Mouse (Mus musculus): ENCODE measurements around the gene Cacna2d1. TPM values are rescaled to one million over a fixed set of nuclear protein-coding genes. Genes with fewer than 3 reads are reported as not detected.
A peak's percentile ranks its signal among the peaks of the same experiment; 100 is the strongest.

Gene Cacna2d1
- polyA plus RNA-seq, 1 experiment from 2014 or later = 38.6 TPM

GRCm38 (mm10) chr5:16309168-16310006, 374.9 kb downstream of the Cacna2d1 start:
- no peaks in the 10 kb centered on the region for H3K27me3 ChIP-seq
- H3K9ac ChIP-seq (replicated peaks) = no peak overlapping the region
- WGBS = 43% methylated on average over 7 of the region's 7 CpGs
- H3K9me3 ChIP-seq = no peaks in the 10 kb centered on the region
- no peaks in the 10 kb centered on the region for H3K4me1 ChIP-seq
- H3K36me3 ChIP-seq = no peaks in the 10 kb centered on the region
- H3K4me3 ChIP-seq = no peak overlapping the region
- ATAC-seq (ENCODE audit: low FRiP score, low read depth) = peak; percentile 87
- no peak overlapping the region for H3K27ac ChIP-seq (replicated peaks)
- H3K4me2 ChIP-seq (replicated peaks) = no peak overlapping the region

- no peak for ATAC-seq (ENCODE audit: low FRiP score, low read depth)
- whole genome bisulfite sequencing = 90% methylated on average over 5 of the region's 5 CpGs
Observed at GRCm38 (mm10) chr5:16314242-16314641, 379.8 kb downstream of the Cacna2d1 start.

GRCm38 (mm10) chr5:16315983-16316390, 381.5 kb downstream of the Cacna2d1 start:
- Histone ChIP-seq H3K27me3 (no peaks in the 10 kb centered on the region), H3K4me3 (no peak overlapping the region), H3K4me2 (replicated peaks) (no peak overlapping the region), H3K4me1 (no peaks in the 10 kb centered on the region), H3K27ac (replicated peaks) (no peak overlapping the region), H3K9ac (replicated peaks) (no peak overlapping the region), H3K9me3 (no peaks in the 10 kb centered on the region), H3K36me3 (no peaks in the 10 kb centered on the region)
- ATAC-seq (ENCODE audit: low FRiP score, low read depth) = no peak

More at GRCm38 (mm10) chr5:16314242-16314641, 379.8 kb downstream of the Cacna2d1 start:
- Histone ChIP-seq H3K27ac (replicated peaks) (no peak overlapping the region), H3K4me1 (no peaks in the 10 kb centered on the region), H3K27me3 (no peaks in the 10 kb centered on the region), H3K36me3 (no peaks in the 10 kb centered on the region), H3K9me3 (no peaks in the 10 kb centered on the region), H3K4me2 (replicated peaks) (no peak overlapping the region), H3K9ac (replicated peaks) (no peak overlapping the region), H3K4me3 (no peak overlapping the region)

- Histone ChIP-seq H3K9me3 (no peaks in the 10 kb centered on the region), H3K4me1 (no peaks in the 10 kb centered on the region), H3K4me3 (no peak overlapping the region), H3K27ac (replicated peaks) (no peak overlapping the region), H3K27me3 (no peaks in the 10 kb centered on the region), H3K36me3 (no peaks in the 10 kb centered on the region), H3K9ac (replicated peaks) (no peak overlapping the region), H3K4me2 (replicated peaks) (no peak overlapping the region)
- WGBS = 85% methylated on average over 4 of the region's 4 CpGs
- ATAC-seq (ENCODE audit: low FRiP score, low read depth) = no peak
Observed at GRCm38 (mm10) chr5:16317680-16318242, 383.3 kb downstream of the Cacna2d1 start.

GRCm38 (mm10) chr5:16326610-16327009, 392.1 kb downstream of the Cacna2d1 start:
- no peak overlapping the region for H3K4me2 ChIP-seq (replicated peaks)
- H3K9ac ChIP-seq (replicated peaks) = no peak overlapping the region
- H3K27me3 ChIP-seq = no peaks in the 10 kb centered on the region
- no peaks in the 10 kb centered on the region for H3K9me3 ChIP-seq
- no peak for ATAC-seq (ENCODE audit: low FRiP score, low read depth)
- 89% methylated on average over 3 of the region's 3 CpGs for WGBS
- H3K4me3 ChIP-seq = no peak overlapping the region
- H3K36me3 ChIP-seq = no peaks in the 10 kb centered on the region
- no peaks in the 10 kb centered on the region for H3K4me1 ChIP-seq
- H3K27ac ChIP-seq (replicated peaks) = no peak overlapping the region

- ATAC-seq (ENCODE audit: low FRiP score, low read depth) = no peak
- H3K36me3 ChIP-seq = no peaks in the 10 kb centered on the region
- no peaks in the 10 kb centered on the region for H3K4me1 ChIP-seq
- no peak overlapping the region for H3K4me3 ChIP-seq
- no peak overlapping the region for H3K9ac ChIP-seq (replicated peaks)
- H3K27ac ChIP-seq (replicated peaks) = no peak overlapping the region
- no peaks in the 10 kb centered on the region for H3K27me3 ChIP-seq
- no peaks in the 10 kb centered on the region for H3K9me3 ChIP-seq
- H3K4me2 ChIP-seq (replicated peaks) = no peak overlapping the region
Observed at GRCm38 (mm10) chr5:16345393-16345792, 410.9 kb downstream of the Cacna2d1 start.

- H3K27ac ChIP-seq (replicated peaks) = no peak overlapping the region
- H3K9ac ChIP-seq (replicated peaks) = no peak overlapping the region
- no peaks in the 10 kb centered on the region for H3K9me3 ChIP-seq
- H3K4me1 ChIP-seq = no peaks in the 10 kb centered on the region
- no peak for ATAC-seq (ENCODE audit: low FRiP score, low read depth)
- H3K4me2 ChIP-seq (replicated peaks) = no peak overlapping the region
- 90% methylated on average over 3 of the region's 3 CpGs for WGBS
- H3K4me3 ChIP-seq = no peak overlapping the region
- H3K36me3 ChIP-seq = no peaks in the 10 kb centered on the region
- H3K27me3 ChIP-seq = no peaks in the 10 kb centered on the region
Observed at GRCm38 (mm10) chr5:16355816-16356215, 421.3 kb downstream of the Cacna2d1 start.

- ATAC-seq (ENCODE audit: low FRiP score, low read depth) = no peak
- Histone ChIP-seq H3K4me1 (no peaks in the 10 kb centered on the region), H3K4me2 (replicated peaks) (no peak overlapping the region), H3K9ac (replicated peaks) (no peak overlapping the region), H3K4me3 (no peak overlapping the region), H3K27me3 (no peaks in the 10 kb centered on the region), H3K27ac (replicated peaks) (no peak overlapping the region), H3K9me3 (no peaks in the 10 kb centered on the region), H3K36me3 (no peaks in the 10 kb centered on the region)
- WGBS = 87% methylated on average over 4 of the region's 4 CpGs
Observed at GRCm38 (mm10) chr5:16357709-16358108, 423.2 kb downstream of the Cacna2d1 start.

GRCm38 (mm10) chr5:16362076-16362475, 427.6 kb downstream of the Cacna2d1 start:
- Histone ChIP-seq H3K4me2 (replicated peaks) (no peak overlapping the region), H3K36me3 (no peaks in the 10 kb centered on the region), H3K27me3 (no peaks in the 10 kb centered on the region), H3K27ac (replicated peaks) (no peak overlapping the region), H3K4me1 (no peaks in the 10 kb centered on the region), H3K9ac (replicated peaks) (no peak overlapping the region), H3K9me3 (no peaks in the 10 kb centered on the region), H3K4me3 (no peak overlapping the region)
- ATAC-seq (ENCODE audit: low FRiP score, low read depth) = no peak
- 83% methylated on average over 2 of the region's 2 CpGs for WGBS

- H3K27me3 ChIP-seq = no peaks in the 10 kb centered on the region
- 80% methylated on average over 2 of the region's 2 CpGs for WGBS
- no peak overlapping the region for H3K27ac ChIP-seq (replicated peaks)
- no peak overlapping the region for H3K4me3 ChIP-seq
- no peak overlapping the region for H3K9ac ChIP-seq (replicated peaks)
- ATAC-seq (ENCODE audit: low FRiP score, low read depth) = no peak
- no peaks in the 10 kb centered on the region for H3K9me3 ChIP-seq
- no peaks in the 10 kb centered on the region for H3K36me3 ChIP-seq
- H3K4me1 ChIP-seq = no peaks in the 10 kb centered on the region
- H3K4me2 ChIP-seq (replicated peaks) = no peak overlapping the region
Observed at GRCm38 (mm10) chr5:16363171-16363570, 428.7 kb downstream of the Cacna2d1 start.

GRCm38 (mm10) chr5:16370706-16371105, 436.2 kb downstream of the Cacna2d1 start:
- Histone ChIP-seq H3K36me3 (no peaks in the 10 kb centered on the region), H3K27me3 (no peaks in the 10 kb centered on the region), H3K4me2 (replicated peaks) (no peak overlapping the region), H3K9me3 (no peaks in the 10 kb centered on the region), H3K4me3 (no peak overlapping the region), H3K27ac (replicated peaks) (no peak overlapping the region), H3K9ac (replicated peaks) (no peak overlapping the region), H3K4me1 (no peaks in the 10 kb centered on the region)
- ATAC-seq (ENCODE audit: low FRiP score, low read depth) = no peak
- 85% methylated on average over 8 of the region's 8 CpGs for WGBS

GRCm38 (mm10) chr5:16373966-16374365, 439.5 kb downstream of the Cacna2d1 start:
- Histone ChIP-seq H3K4me2 (replicated peaks) (no peak overlapping the region), H3K4me3 (no peak overlapping the region), H3K36me3 (no peaks in the 10 kb centered on the region), H3K9ac (replicated peaks) (no peak overlapping the region), H3K4me1 (no peaks in the 10 kb centered on the region), H3K9me3 (no peaks in the 10 kb centered on the region), H3K27me3 (no peaks in the 10 kb centered on the region), H3K27ac (replicated peaks) (no peak overlapping the region)
- no peak for ATAC-seq (ENCODE audit: low FRiP score, low read depth)
- WGBS = 87% methylated on average over 4 of the region's 4 CpGs

All from midbrain, embryonic 12.5 days (tissue).